Mouse (Mus musculus) kidney, postnatal 14 days (tissue): Measurements from ENCODE around the gene Gm10273.
A peak's percentile ranks its signal among the peaks of the same experiment; 100 is the strongest.

Source experiments
- DNase-seq: peaks from one replicate; pipeline ENCODE4 v3.0.0; 2022; ENCODE audit warnings: mixed read lengths

Gm10273 gene

GRCm38 (mm10) chr10:59403793-59404149 is 8.3 kb downstream of the Gm10273 start:
- no peak for DNase-seq

DNA sequence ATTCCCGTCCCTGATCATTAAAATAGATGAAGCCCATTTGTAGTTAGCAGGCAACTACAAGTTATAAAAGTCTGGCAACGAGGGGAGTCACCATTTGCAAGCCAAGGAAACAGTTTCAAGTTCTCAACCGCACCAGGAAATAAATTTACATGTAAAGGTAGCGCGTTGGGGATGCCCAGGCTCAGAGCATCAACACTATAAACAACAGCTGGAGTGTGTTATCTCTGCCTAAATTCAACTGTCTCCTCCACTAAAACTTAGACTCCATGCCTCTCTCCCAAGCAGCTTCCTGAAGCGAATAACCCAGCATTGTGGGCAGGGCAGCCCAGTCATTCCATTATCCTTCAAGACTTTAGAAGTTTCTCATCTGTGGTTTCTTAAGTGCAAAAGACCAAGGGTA is 13.1 kb downstream of the Gm10273 start:
- DNase-seq, result no peak

GRCm38 (mm10) chr10:59410264-59410663 is 14.8 kb downstream of the Gm10273 start:
- no peak for DNase-seq

DNA sequence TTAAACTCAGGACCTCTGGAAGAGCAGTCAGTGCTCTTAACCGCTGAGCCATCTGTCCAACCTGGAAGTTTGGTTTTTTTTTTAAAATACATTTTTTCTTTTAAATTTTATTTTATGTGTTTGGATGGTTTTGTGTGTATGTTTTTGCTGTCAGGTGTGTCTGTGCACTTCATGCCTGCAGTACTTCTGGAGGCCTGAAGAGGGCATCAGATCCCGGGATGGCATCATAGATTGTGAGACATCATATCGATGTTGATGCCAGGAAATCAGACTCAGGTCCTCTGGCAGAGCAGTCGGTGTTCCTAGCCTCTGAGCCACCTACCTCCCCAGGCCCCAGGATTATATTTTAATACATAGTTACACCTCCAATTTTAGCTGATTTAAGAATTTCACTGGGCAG is 18.3 kb downstream of the Gm10273 start:
- DNase-seq, result no peak

- no peak for DNase-seq
Measured at GRCm38 (mm10) chr10:59416623-59417022, 21.2 kb downstream of the Gm10273 start.

DNA sequence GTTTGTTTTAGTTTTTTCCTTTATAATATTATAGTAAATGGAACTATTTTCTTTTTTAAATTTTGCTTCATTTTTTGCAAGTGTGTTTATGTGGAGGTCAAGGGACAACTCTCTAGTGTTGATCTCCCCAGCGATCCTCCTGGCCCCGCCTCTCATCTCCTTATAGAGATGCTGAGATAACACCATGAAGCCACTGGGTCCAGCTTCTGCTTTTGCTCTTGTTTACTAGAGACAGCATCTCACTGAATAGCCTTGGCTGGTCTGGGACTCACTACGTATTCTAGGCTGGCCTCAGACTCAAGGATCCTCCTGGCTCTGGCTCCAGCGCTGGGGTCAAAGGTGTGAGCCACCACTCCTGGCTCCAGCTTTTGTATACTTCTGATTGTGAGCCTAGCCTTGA is 24.1 kb downstream of the Gm10273 start:
- DNase-seq, result no peak

- DNase-seq, result peak; percentile 61
Measured at GRCm38 (mm10) chr10:59424453-59424852, 29.0 kb downstream of the Gm10273 start.

DNA sequence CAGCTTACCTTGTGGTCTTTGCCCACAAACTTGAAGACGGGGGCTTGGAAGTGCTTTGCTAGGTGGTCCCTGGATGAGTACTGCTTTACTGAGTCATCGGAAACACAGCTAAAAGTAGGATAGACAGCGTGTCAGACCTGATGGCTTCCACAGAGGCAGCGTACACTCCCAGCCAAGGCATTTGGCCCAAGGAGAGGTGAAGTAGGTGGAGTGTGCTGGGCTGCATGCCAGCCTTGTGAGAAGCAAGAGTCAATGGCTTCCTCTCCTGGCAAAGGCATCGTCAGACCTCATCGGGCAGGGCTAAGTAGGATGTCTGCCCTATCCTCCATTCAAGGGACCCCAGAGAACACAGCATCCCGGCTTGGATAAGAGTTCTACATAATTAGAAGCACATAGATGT is 29.9 kb downstream of the Gm10273 start:
- peak; percentile 72 for DNase-seq

- DNase-seq, result peak; percentile 49
Measured at GRCm38 (mm10) chr10:59426371-59426770, 30.9 kb downstream of the Gm10273 start.

GRCm38 (mm10) chr10:59429448-59430135 is 34.2 kb downstream of the Gm10273 start:
- no peak for DNase-seq

DNA sequence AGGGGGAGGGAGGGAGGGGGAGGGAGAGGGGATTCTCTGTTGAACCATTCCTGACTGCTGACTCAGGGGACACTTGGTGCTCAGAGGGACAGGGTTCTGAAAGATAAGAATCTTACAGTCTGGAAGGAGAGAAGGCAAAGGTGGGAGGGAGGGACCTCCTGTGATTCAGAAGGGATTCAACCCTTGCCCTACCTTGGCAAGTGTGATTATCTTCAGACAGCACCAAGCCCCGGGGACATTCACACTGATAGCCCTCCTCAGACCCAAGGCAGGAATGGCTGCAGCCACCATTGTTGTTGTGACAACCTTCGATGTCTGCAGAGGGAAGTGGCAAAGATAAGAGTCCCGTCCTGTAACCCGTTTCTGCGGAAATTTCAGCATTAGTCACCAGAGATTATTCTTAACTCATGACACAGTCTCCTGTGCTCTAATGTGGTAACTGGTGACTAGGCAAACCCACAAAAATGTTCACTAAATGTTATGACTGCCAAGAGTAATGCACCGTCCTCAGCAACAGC is 35.3 kb downstream of the Gm10273 start:
- no peak for DNase-seq

DNA sequence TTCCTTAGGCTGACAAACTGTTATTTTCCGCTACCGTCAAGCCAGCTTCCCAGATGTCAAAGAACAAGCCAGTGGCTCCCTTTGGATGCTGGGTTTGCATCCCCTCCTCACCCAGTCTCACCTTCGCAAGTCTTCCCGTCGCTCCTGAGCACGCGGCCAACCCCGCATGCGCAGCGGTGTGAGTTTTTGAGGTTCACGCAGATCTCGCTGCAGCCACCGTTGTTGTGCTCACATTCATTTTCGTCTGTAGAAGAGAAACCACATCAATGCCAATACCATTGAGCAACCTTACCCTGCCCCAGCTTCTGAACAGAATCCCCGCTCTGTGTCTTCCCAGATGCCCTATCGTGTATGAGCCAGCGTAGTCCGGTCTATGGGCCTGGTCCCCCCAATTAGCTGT is 40.3 kb downstream of the Gm10273 start:
- no peak for DNase-seq

GRCm38 (mm10) chr10:59438651-59439050 is 43.2 kb downstream of the Gm10273 start:
- DNase-seq, result no peak

DNA sequence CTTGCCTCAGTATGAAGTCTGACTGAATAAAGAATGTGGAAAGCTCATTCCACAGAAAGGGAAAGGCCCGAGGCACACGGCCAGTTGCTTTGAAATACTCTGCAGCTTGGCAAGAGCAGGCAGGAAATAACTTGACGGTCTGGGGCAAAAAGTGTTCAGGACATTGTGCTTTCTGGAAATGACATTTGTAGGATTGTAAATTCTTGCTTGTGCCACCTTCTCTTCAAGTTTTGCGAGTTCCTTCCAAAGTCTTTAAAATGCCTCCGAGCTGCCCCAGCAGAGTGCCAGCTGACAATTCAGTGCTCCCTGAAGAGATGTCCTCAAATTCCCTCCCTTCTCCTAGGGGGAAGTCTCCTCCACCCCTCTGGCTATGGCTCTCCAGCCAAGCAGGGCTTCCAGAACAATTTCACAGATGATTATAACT is 44.1 kb downstream of the Gm10273 start:
- peak; percentile 73 for DNase-seq

DNA sequence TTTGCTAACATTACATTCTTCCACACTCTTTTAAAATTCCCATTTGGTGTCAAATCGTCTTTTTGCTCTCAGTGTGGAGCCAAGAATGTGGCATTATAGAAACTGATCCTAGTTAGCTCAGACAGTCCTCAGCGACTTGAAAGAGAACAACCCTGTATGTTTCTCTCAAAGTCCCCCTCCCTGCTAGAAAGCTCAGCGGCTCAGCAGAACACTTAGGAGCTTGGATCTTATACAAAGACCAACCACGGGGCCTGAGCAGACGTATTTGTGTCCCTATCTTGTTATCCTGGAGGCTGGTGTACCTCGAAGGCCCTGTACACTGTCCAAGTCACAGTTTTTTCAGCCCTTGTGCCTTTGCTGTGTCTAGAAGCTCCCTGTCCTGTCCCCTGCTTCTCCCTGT is 44.7 kb downstream of the Gm10273 start:
- no peak for DNase-seq

- no peak for DNase-seq
Measured at GRCm38 (mm10) chr10:59441735-59442134, 46.3 kb downstream of the Gm10273 start, which contains the start of gene Oit3. Oit3 (minus strand) TSS chr10:59441778.

- peak; percentile 68 for DNase-seq
Measured at GRCm38 (mm10) chr10:59443212-59443611, 47.8 kb downstream of the Gm10273 start.

- no peak for DNase-seq
Measured at GRCm38 (mm10) chr10:59444106-59444505, 48.7 kb downstream of the Gm10273 start.

DNA sequence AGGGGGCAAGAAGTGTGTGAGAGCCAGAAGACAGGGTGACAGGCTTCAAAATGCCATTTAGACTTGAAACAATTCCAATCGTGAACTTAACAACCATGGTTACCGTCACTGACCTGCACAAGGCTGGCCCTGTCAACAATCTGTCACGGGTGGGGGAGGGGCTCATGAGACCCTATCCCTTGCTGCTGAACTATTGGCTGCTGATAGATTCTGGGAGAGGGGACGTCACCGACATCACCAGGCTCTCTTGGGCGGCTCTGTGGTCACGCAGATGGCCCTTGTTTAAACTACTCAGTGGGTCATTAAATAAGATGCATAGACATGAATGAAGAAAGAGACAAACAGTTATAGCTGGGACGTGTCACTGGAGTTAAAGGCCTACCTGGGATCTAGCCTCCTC is 49.2 kb downstream of the Gm10273 start:
- DNase-seq, result no peak
